Mouse (Mus musculus) heart, adult 2 months (tissue): ENCODE measurements around the gene Surf6.

Experiments used
- EP300 ChIP-seq: fragments of 200-500 bp; IDR thresholded peaks from 2 replicates; pipeline ENCODE4 v1.6.1; 2011; ENCODE audit warnings: low read depth, low read length, control low read depth; ENCODE audit not compliant: insufficient read depth
- POLR2A ChIP-seq: fragments of 200-500 bp; IDR thresholded peaks from 2 replicates; pipeline ENCODE4 v1.6.1; 2011; ENCODE audit warnings: mild to moderate bottlenecking, low read depth, low read length, control low read depth; ENCODE audit not compliant: insufficient read depth

- TF ChIP-seq POLR2A = no peak
- TF ChIP-seq EP300 = no peak
Measured at GRCm38 (mm10) chr2:26952193-26952592, 49.5 kb upstream of the Surf6 start.
